Mouse (Mus musculus): Measurements from ENCODE around the gene Fam189a2. TPM values are rescaled to one million over a fixed set of nuclear protein-coding genes. Genes with fewer than 3 reads are reported as not detected.
A peak's percentile ranks its signal among the peaks of the same experiment; 100 is the strongest.

Gene Fam189a2
- polyA plus RNA-seq (2014; fragmentation: Nextera tagmentation; extraction: Ambion mirVana): 1.2 and 1.4 TPM in 2 replicates

DNA sequence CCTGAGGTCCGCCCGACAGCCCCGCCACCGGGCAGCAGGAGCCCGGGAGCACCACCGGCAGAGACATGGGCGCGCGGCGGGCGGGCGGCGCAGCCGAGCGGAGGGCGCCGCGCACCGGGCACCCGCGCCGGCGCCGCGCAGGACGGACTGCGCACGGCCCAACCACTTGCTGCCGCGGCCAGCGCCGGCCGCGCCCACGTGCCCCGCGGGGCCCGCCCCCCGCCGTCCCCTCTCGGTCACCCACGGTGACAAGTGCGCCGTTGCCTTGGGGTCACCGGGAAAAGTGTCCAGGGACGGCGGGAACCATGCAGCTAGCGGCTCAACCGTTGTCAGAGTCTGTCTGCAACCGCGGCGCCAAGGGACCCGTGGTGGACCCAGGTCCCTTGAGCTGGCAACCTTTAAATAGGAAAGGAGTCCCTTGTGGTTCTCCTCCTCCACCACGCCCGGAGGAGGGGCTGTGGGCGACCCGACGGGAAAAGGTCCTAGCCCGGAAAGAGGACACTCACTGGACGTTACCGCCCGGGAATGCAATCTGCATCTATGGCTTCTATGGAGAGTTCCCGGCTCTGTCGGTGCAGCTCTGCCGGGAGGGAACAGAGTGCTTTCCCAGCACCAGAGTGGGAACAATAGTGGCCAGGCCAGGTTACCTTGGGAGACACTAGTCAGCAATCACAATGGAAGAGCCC, at the start of gene Fam189a2:
Fam189a2 (minus strand) TSS at position 149 of the 686 bp plus-strand sequence.
- peak; percentile 71 for DNase-seq
- no peak for TF ChIP-seq CTCF (IDR thresholded peaks at IDR 0.05; ENCODE audit: low read depth)
- peak; percentile 87 for ATAC-seq (ENCODE audit: insufficient read depth)
- peak within 1 kb of the TSS; percentile 91 for H3K4me2 ChIP-seq
- H3K4me3 ChIP-seq (ENCODE audit: low read depth, low read length): peak within 1 kb of the TSS; percentile 52
- WGBS: under 1% methylated on average over 54 of the region's 65 CpGs
- no peak within 1 kb of the TSS; the same call in 1 of the 2 replicates for H3K27ac ChIP-seq (ENCODE audit: low read depth)
- no peaks in the 10 kb centered on the region for H3K36me3 ChIP-seq (ENCODE audit: insufficient read depth)
- H3K9me3 ChIP-seq (ENCODE audit: low read depth, low read length): no peaks in the 10 kb centered on the region
- peak within 1 kb of the TSS; percentile 70 for H3K9ac ChIP-seq
- H3K27me3 ChIP-seq (ENCODE audit: insufficient read depth, low read length): peaks cover 39% of the 10 kb centered on the region
- 0 out of 2 replicates have a peak, but pooled peaks cover 3% of the 10 kb centered on the region for H3K4me1 ChIP-seq (ENCODE audit: insufficient read depth)

DNA sequence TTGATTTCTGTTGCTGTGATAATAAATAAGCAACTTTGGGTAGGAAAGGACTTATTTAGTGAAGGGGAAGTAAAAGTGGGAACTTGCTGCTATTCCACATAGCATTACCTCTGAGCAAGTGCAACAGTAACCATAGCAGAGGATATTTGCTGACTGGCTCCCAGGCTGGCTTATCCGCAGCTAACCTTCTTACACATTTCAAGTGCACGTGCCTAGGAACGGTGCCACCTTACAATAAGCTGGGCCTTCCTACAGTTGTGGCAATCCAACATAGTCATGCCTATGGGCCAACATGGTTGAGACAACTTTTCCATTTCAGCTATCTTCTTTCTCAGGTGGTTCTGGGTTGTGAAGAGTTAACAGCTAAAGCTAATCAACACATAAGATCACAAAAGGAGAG, 46.8 kb upstream of the Fam189a2 start:
- TF ChIP-seq CTCF (IDR thresholded peaks at IDR 0.05; ENCODE audit: low read depth): no peak
- H3K9ac ChIP-seq: no peak overlapping the region
- no peak overlapping the region for H3K4me3 ChIP-seq (ENCODE audit: low read depth, low read length)
- no peak overlapping the region for H3K4me2 ChIP-seq
- no peaks in the 10 kb centered on the region for H3K9me3 ChIP-seq (ENCODE audit: low read depth, low read length)
- ATAC-seq (ENCODE audit: insufficient read depth) (no peak), DNase-seq (no peak)
- no peaks in the 10 kb centered on the region for H3K27me3 ChIP-seq (ENCODE audit: insufficient read depth, low read length)
- H3K27ac ChIP-seq (ENCODE audit: low read depth): no peak overlapping the region
- no peaks in the 10 kb centered on the region for H3K36me3 ChIP-seq (ENCODE audit: insufficient read depth)
- no peaks in the 10 kb centered on the region for H3K4me1 ChIP-seq (ENCODE audit: insufficient read depth)
- WGBS: 89% methylated on average over 3 of the region's 3 CpGs

DNA sequence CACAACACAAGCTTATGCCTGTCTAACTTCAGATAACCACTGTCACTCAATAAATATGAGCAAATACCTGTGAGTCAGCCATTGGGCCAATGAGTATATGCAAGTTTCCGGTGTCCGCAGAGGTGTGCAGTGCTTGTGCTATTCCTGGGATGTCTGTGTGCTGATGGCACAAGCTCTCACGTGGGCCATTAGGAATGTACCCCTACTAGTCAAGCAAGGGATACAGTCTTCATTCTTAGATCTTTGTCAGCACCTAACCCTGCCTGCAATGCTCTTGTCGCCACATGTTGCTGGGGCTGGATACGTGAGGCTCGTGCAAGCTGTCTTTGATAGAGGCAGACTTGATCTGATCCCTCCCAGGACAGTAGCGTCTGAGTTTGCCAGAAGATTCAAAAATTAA, 45.7 kb upstream of the Fam189a2 start:
- no peak for DNase-seq
- H3K4me1 ChIP-seq (ENCODE audit: insufficient read depth): no peaks in the 10 kb centered on the region
- H3K9ac ChIP-seq: no peak overlapping the region
- no peaks in the 10 kb centered on the region for H3K9me3 ChIP-seq (ENCODE audit: low read depth, low read length)
- no peak overlapping the region for H3K4me2 ChIP-seq
- no peak for TF ChIP-seq CTCF (IDR thresholded peaks at IDR 0.05; ENCODE audit: low read depth)
- no peak overlapping the region for H3K27ac ChIP-seq (ENCODE audit: low read depth)
- ATAC-seq (ENCODE audit: insufficient read depth): no peak
- WGBS: 81% methylated on average over 7 of the region's 7 CpGs
- no peaks in the 10 kb centered on the region for H3K36me3 ChIP-seq (ENCODE audit: insufficient read depth)
- no peak overlapping the region for H3K4me3 ChIP-seq (ENCODE audit: low read depth, low read length)
- no peaks in the 10 kb centered on the region for H3K27me3 ChIP-seq (ENCODE audit: insufficient read depth, low read length)

DNA sequence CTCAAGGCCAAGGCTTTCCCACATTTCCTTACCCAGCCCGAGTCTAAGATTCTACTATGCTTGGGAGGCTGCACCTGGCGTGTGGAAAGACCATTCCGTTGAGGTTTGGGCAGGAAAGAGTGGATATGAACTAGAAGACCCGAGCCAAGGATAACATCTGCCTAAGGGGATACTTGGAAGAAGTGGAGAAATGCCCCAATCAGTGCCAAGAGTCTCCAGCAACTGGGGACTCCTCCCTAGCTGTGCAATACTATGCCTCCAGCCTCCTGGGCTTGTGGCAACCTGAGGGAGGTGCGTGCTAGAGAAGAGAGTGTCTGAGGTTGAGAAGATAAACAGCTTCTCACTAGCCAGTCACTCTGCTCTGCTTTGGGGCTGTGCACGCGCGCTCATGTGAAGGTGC, 45.1 kb upstream of the Fam189a2 start:
- no peaks in the 10 kb centered on the region for H3K9me3 ChIP-seq (ENCODE audit: low read depth, low read length)

DNA sequence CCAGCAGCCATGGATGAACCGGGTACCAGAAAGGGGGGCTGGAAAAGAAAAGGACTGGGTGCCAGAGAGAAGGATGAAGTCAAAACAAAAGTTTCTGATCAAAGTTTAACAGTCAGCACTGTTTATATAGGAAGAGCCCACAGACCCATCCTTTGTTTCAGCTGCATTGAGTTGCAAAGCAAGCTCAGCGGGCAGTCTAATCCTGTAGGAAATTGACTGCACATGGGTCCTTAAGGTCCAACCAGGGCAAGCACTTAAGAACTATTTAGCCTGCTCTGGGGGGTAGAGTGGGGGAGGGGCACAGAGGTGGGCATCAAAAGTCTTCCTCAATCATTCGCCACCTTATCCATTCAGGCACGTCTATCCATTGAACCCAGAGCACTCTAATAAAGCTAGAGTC, 42.3 kb upstream of the Fam189a2 start:
- H3K4me3 ChIP-seq (ENCODE audit: low read depth, low read length): no peak overlapping the region
- H3K9ac ChIP-seq: no peak overlapping the region
- TF ChIP-seq CTCF (IDR thresholded peaks at IDR 0.05; ENCODE audit: low read depth): no peak
- no peaks in the 10 kb centered on the region for H3K36me3 ChIP-seq (ENCODE audit: insufficient read depth)
- no peaks in the 10 kb centered on the region for H3K9me3 ChIP-seq (ENCODE audit: low read depth, low read length)
- H3K27ac ChIP-seq (ENCODE audit: low read depth): no peak overlapping the region
- H3K4me2 ChIP-seq: no peak overlapping the region
- WGBS: 67% methylated on average over 4 of the region's 4 CpGs
- DNase-seq: no peak
- no peaks in the 10 kb centered on the region for H3K27me3 ChIP-seq (ENCODE audit: insufficient read depth, low read length)
- no peak for ATAC-seq (ENCODE audit: insufficient read depth)
- H3K4me1 ChIP-seq (ENCODE audit: insufficient read depth): no peaks in the 10 kb centered on the region

More for the DNA sequence above, 45.1 kb upstream of the Fam189a2 start:
- no peaks in the 10 kb centered on the region for H3K27me3 ChIP-seq (ENCODE audit: insufficient read depth, low read length)
- H3K9ac ChIP-seq: no peak overlapping the region
- ATAC-seq (ENCODE audit: insufficient read depth): no peak
- H3K4me3 ChIP-seq (ENCODE audit: low read depth, low read length): no peak overlapping the region
- no peak for TF ChIP-seq CTCF (IDR thresholded peaks at IDR 0.05; ENCODE audit: low read depth)
- H3K27ac ChIP-seq (ENCODE audit: low read depth): no peak overlapping the region
- no peak overlapping the region for H3K4me2 ChIP-seq
- no peaks in the 10 kb centered on the region for H3K36me3 ChIP-seq (ENCODE audit: insufficient read depth)
- H3K4me1 ChIP-seq (ENCODE audit: insufficient read depth): no peaks in the 10 kb centered on the region
- DNase-seq: no peak
- 70% methylated on average over 8 of the region's 8 CpGs for WGBS

DNA sequence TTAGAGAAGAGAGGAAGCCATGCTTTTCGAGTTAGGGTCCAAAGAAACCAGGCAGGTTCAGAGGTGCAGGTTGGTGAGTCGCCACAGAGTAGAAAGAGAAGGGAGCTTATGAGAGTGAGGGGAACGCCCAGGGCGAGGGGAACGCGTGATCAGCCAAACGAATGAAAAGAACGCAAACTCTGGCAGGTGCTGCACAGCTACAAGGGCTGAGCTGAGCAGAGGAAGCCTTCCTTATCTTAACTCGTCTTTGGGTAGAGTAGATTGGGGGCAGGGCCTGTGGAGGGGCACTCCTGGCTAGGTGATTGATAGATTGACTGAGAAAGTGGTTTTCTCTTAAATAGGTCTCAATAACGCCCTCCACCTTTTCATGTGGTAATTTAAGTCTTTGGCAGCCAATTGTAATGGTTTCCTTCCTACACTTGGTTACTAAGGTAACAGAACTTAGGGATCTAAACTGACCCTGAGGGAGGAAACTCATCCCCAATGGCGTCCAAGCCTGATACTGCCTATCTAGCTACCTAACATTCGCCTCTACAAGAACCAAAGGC, 33.6 kb upstream of the Fam189a2 start:
- H3K27ac ChIP-seq (ENCODE audit: low read depth): no peak overlapping the region
- TF ChIP-seq CTCF (IDR thresholded peaks at IDR 0.05; ENCODE audit: low read depth): no peak
- no peak for DNase-seq

DNA sequence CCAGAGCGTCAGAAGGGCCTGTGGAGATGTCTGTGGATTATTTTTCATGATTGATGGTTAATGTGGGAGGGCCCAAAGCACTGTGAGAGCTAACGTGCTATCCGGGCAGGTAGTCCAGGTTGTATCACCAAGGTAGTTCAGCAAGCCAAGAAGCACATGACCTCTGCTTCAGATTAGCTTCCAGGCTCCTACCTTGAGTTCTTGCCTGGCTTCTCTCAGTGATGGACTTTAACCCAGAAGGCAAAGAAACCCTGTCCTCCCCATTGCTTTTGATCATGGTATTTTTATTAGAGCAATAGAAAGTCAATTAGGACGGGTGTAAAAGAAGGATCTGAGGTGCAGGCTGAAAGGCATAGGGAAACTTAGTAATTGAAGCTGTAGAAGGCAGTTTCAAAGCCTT, 32.8 kb upstream of the Fam189a2 start:
- TF ChIP-seq CTCF (IDR thresholded peaks at IDR 0.05; ENCODE audit: low read depth): no peak
- H3K4me2 ChIP-seq: no peak overlapping the region
- no peaks in the 10 kb centered on the region for H3K9me3 ChIP-seq (ENCODE audit: low read depth, low read length)
- ATAC-seq (ENCODE audit: insufficient read depth) (no peak), DNase-seq (no peak)
- no peak overlapping the region for H3K27ac ChIP-seq (ENCODE audit: low read depth)
- H3K4me1 ChIP-seq (ENCODE audit: insufficient read depth): no peaks in the 10 kb centered on the region
- 70% methylated on average over 4 of the region's 4 CpGs for WGBS
- no peak overlapping the region for H3K9ac ChIP-seq
- H3K27me3 ChIP-seq (ENCODE audit: insufficient read depth, low read length): no peaks in the 10 kb centered on the region
- no peak overlapping the region for H3K4me3 ChIP-seq (ENCODE audit: low read depth, low read length)
- H3K36me3 ChIP-seq (ENCODE audit: insufficient read depth): no peaks in the 10 kb centered on the region

More for the DNA sequence above, 33.6 kb upstream of the Fam189a2 start:
- H3K9me3 ChIP-seq (ENCODE audit: low read depth, low read length): no peaks in the 10 kb centered on the region
- WGBS: 49% methylated on average over 12 of the region's 12 CpGs
- no peak overlapping the region for H3K4me3 ChIP-seq (ENCODE audit: low read depth, low read length)
- H3K4me1 ChIP-seq (ENCODE audit: insufficient read depth): no peaks in the 10 kb centered on the region
- no peak for ATAC-seq (ENCODE audit: insufficient read depth)
- no peak overlapping the region for H3K9ac ChIP-seq
- H3K27me3 ChIP-seq (ENCODE audit: insufficient read depth, low read length): no peaks in the 10 kb centered on the region
- H3K4me2 ChIP-seq: no peak overlapping the region
- no peaks in the 10 kb centered on the region for H3K36me3 ChIP-seq (ENCODE audit: insufficient read depth)
